Mouse (Mus musculus): ENCODE data around the gene Svs3b.
"Not testable (repeated sequence)": the region's sequence is repeated elsewhere in the genome, so short reads cannot be mapped to it uniquely, and the experiment has no call there.

The Svs3b gene

DNA sequence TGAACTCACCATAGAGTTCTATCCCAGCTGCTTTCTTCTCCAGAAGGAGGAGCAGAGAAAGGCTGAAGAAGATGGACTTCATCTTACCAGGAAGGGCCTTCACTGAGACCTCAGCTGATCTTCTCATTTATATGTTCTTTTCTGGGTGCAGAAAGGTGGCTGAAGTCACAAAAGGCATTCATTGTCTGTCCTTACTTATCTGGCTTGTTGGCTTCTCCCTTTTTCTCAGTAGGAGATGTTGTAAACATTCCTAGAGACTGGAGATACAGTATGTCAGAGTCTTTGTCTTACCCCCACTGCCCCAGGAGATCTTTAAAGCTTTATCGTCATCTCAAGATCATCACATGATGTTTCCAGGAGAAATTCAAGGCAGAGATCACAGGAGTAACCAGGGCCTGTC, at the start of gene Svs3b:
Svs3b (minus strand) TSS at position 101 of the 400 bp plus-strand sequence.
- not testable (repeated sequence) for DNase-seq

DNA sequence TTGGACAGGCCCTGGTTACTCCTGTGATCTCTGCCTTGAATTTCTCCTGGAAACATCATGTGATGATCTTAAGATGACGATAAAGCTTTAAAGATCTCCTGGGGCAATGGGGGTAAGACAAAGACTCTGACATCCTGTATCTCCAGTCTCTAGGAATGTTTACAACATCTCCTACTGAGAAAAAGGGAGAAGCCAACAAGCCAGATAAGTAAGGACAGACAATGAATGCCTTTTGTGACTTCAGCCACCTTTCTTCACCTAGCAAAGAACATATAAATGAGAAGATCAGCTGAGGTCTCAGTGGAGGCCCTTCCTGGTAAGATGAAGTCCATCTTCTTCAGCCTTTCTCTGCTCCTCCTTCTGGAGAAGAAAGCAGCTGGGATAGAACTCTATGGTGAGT, 32.5 kb upstream of the Svs3b start, which contains the start of gene Svs3a:
Svs3a (plus strand) TSS at position 301 of the 400 bp plus-strand sequence.
- DNase-seq: not testable (repeated sequence)

DNA sequence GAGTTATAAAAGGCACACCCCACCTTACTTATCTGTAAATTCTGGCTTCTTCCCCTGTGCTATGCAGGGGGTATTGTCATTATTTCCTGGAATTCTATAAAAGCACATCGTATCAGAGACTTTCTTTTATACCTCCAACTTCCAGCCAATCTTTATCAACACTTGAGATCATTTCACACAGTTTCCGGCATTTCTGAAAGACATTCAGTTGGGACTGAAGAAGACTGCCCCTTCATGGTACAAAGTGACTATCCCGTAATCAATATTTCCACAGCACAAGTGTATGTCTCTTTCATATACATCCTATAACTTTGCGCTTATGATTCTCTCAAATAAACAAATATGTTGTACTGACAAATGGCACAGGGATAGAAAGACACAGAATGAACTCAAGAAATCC, 21.9 kb upstream of the Svs3b start, which contains the start of gene Svs4:
Svs4 (minus strand) TSS at position 101 of the 400 bp plus-strand sequence.
- no peak for DNase-seq

DNA sequence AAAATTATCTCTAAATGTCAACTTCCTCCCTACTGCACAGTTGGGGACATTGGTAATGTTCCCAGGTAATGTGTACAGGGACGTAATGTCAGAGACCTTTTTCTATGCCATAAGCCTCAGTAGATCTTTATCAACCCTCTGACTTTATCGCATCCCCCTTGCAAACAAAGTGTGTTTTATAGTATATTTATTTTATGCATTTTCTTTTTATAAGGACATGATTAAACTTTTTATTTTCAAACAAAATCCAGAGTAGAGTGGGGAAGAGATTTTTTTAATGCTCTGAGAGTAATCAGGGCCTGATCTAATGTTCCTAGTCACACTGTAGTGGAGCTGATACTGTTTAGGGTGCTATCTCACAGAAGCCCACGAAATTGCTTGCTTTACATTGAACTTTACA, 18.1 kb downstream of the Svs3b start, which contains the start of gene Svs2:
Svs2 (minus strand) TSS at position 101 of the 400 bp plus-strand sequence.
- no peak for DNase-seq

DNA sequence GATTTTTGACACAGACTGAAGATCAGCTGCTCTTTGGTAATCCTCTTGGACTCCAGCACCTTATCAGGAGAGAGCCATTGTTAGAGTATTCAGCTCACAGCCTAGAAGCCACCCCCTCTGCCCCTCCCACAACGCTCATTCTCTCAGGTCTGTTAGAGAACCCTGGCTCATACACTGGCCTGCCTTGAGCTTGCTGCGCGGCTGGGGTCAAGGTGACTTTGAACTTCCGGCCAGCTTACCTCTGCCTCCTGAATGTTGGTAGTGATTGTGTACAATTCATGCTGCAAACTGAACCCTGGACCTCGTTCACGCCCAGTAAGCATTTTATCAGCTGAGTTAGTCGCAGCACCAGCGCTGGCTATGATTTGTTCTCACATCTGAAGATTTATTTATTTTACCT, 23.8 kb downstream of the Svs3b start:
- DNase-seq: no peak

DNA sequence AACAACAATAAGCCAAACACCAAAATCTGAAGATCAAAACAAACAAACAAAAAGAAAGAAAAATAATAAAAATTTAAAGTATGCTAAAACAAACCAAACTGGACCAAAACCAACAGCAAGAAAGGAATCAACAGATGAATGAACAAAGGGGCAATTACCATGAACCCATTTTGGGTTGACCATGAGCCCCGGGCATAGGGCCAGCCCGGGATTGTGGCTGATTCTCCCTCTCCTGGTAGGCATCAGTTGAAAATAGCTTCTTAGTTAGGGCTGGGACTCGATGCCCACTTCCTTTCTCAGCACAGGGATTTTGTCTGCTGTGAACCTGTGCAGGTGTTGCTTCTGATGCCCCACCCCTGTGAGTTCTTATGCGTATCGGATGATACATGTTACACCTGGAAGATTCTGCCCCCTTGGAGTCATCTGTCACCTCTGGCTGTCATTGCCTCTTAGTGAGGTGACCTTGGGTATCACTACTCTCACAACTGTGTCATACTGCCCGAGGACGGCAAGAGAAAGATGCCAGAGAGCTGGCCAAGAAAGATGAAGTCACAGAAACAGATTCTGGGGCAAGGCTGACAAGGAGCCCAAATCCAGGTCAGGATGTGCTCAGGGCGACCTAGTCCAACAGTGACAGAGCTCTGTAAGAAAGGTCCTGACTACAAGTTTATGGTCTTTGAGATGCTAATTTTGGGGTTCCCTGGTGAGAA, 27.9 kb downstream of the Svs3b start:
- no peak for DNase-seq

DNA sequence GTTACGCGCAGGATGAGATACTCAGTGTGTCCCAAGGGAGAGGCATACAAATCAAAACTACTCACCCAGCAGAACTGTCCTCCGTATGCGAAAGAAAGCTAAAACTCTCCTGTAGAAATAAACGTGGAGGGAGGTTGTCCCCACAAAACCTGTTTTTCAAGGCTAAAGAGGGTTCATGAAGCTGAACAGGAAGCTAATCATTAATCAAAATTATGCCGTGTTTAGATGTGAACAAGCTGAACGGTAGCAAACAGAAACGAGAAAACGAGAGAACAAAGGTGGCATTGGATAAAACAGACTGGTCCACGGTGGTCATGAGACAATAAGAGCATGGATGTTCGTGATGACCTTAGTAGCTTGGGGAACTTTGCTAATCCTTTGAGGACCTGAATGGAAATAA, 34.9 kb downstream of the Svs3b start, which contains the start of gene Wfdc15b:
Wfdc15b (minus strand) TSS at position 139 of the 400 bp plus-strand sequence.
- DNase-seq: no peak

DNA sequence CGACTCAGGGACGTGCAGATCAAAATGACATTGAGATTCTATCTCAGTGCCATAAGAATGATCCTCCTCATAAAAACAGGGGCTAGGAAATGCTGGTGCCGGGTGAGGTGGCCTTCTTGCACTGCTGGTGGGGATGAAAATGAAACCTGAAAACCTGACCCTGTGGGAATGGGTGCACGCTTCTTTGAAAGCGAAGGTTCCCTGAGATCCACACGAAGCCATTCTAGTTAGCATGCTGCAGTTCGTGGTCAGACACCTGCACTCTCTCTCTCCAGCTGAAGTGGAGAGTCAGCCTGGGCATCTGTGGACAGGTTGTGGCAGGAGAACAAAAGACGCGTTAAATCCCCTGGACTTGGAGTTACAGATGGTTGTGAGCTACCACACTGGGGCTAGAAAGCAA, 37.1 kb downstream of the Svs3b start:
- DNase-seq: no peak

DNA sequence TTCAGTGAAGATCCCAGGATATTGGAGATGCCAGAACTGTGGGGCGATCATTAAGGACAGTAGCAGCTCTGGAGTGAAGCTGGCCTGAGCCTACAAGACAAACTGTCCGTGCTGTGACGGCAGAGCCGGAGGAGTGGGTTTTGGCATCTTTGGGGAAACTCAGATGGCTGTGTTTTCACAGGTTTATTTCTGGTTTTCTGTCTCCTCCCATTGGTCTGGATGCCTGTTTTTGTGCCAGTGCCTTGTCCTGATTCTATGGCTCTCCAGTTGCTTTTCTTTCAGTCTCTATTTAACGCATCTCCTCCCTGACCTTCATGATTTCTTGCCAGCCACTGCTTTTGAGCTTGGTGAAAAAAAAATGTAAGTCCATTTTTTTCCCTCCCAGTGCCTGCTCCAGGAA, 43.7 kb downstream of the Svs3b start:
- DNase-seq: no peak

DNA sequence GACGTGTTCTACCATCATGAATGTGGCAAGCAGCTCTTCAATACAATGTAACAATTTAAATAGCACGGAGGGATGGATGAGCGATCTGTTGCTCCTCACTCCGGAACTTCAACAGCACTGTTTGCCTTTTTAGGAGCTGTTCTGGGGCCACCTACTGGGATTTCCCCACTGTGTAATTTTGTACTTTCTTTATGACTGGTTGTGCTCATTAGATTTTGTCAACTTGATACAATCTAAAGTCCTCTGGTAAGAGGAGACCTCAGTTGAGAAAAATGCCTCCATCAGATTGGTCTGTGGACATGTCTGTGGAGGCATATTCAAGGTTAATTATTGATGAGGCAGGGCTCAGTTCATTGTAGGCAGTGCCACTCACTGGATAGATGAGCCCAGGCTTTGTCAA, 45.5 kb downstream of the Svs3b start:
- DNase-seq: no peak

DNA sequence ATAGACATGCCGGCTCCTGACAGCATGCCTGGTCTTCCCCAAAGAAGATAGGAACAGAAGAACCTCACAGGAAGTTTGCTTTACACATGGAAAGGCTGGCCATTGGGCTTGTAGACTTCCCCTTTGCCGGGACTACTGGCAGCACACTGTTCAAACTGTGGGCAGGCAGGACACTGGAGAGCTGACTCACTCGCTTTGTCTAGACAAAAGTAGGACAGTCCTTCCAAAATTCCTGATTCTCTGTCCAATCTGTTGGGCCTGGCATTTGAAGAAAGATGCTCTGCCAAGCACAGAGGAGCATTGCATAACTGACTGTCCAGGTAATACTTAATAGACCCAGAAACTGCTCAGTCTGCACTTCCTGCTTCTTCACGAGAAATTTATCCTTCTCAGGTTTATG, 49.8 kb downstream of the Svs3b start:
- no peak for DNase-seq

DNA sequence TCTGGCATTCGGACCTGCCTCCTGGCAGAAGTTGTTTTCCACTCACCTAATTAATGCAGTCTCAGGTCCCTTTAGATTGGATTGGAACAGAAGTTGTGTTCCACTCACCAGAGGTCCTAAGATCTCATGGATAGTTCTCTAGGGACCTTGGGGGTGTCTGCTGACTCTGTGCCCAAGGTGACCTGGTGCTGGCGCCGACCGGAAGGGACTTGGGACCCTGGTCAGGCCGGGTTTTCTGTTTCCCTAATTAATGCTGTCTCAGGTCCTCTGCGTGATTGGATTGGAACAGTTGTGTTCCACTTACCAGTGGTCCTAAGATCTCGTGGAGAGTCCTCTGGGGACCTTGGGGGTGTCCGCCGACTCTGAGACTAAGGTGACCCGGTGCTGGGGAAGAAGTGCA, 50.4 kb downstream of the Svs3b start:
- DNase-seq: peak; percentile 89
